Mouse (Mus musculus): ENCODE data around the gene Gm11569. TPM values are rescaled to one million over a fixed set of nuclear protein-coding genes. Genes with fewer than 3 reads are reported as not detected.
"Not testable (repeated sequence)": the region's sequence is repeated elsewhere in the genome, so short reads cannot be mapped to it uniquely, and the experiment has no call there.

Gene Gm11569
- total RNA-seq (2015) (not detected in 2 replicates), total RNA-seq (2017) (not detected in 2 replicates)

DNA sequence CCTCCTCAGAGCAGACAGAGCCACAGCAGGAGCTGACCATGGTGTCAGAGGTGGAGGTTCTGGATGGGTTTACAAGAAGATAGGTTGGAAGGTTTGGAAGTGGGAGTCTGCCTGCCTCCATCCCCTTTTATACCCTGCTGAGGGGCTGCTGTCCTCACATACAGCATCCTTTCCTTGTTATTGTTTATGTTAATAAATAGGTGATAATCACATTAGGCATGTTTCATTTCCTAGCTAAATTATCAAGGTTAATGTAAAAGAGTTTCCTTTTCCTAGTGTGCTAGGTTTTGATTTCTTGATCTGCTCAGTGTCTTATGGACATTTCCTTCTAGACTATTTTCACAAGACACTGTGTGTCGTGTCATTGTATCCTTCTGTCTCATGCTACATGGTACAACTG is at the start of gene Gm11569:
Gm11569 (minus strand) TSS at position 101 of the 400 bp plus-strand sequence.
- not testable (repeated sequence) for ATAC-seq (replicated peaks; ENCODE audit: poor library complexity)

GRCm38 (mm10) chr11:99846746-99847145 is 48.0 kb upstream of the Gm11569 start:
- no peak for ATAC-seq (replicated peaks; ENCODE audit: poor library complexity)

GRCm38 (mm10) chr11:99842185-99842584 is 43.5 kb upstream of the Gm11569 start:
- ATAC-seq (replicated peaks; ENCODE audit: poor library complexity), result no peak

DNA sequence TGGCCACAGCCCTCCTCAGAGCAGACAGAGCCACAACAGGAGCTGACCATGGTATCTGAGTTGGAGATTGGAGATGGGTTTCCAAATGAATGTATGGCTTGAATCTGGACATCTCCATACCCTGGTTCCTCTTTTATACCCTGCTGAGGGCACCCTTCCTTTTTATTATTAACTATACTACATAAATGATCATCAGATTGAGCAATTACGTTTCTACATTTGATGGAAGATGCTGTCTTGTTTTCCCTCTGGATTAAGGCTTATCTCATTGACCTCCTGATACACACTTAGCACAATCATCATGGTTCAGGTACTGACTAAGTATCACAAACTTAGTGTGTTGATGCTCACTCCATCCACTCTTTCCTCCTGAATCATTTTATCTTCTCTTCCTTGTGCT is 39.2 kb upstream of the Gm11569 start, which contains the start of gene 2300003K06Rik:
2300003K06Rik (minus strand) TSS at position 101 of the 400 bp plus-strand sequence.
- ATAC-seq (replicated peaks; ENCODE audit: poor library complexity), result no peak

DNA sequence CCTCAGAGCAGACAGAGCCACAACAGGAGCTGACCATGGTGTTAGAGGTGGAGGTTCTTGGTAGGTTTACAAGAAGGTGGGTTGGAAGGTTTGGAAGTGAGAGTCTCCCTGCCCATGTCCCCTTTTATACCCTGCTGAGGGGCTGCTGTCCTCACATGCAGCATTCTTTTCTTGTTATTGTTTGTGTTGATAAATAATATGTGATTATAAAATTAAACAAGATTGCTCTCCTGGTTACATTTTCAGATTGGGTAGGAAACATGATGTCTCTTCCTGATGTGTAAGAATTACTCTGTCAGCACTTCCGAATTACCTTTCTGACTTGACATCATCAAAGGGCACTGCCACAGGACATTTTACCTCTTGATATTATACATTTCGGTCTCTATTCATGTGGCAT is 16.8 kb upstream of the Gm11569 start, which contains the start of gene Gm11564:
Gm11564 (minus strand) TSS at position 101 of the 400 bp plus-strand sequence.
- ATAC-seq (replicated peaks; ENCODE audit: poor library complexity), result not testable (repeated sequence)

DNA sequence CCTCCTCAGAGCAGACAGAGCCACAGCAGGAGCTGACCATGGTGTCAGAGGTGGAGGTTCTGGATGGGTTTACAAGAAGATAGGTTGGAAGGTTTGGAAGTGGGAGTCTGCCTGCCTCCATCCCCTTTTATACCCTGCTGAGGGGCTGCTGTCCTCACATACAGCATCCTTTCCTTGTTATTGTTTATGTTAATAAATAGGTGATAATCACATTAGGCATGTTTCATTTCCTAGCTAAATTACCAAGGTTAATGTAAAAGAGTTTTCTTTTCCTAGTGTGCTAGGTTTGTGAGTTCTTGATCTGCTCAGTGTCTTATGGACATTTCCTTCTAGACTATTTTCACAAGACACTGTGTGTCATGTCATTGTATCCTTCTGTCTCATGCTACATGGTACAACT is 11.1 kb upstream of the Gm11569 start, which contains the start of gene Krtap4-13:
Krtap4-13 (minus strand) TSS at position 101 of the 400 bp plus-strand sequence.
- not testable (repeated sequence) for ATAC-seq (replicated peaks; ENCODE audit: poor library complexity)

DNA sequence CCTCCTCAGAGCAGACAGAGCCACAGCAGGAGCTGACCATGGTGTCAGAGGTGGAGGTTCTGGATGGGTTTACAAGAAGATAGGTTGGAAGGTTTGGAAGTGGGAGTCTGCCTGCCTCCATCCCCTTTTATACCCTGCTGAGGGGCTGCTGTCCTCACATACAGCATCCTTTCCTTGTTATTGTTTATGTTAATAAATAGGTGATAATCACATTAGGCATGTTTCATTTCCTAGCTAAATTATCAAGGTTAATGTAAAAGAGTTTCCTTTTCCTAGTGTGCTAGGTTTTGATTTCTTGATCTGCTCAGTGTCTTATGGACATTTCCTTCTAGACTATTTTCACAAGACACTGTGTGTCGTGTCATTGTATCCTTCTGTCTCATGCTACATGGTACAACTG is 5.6 kb upstream of the Gm11569 start, which contains the start of gene Gm11554:
Gm11554 (minus strand) TSS at position 101 of the 400 bp plus-strand sequence.
- not testable (repeated sequence) for ATAC-seq (replicated peaks; ENCODE audit: poor library complexity)

DNA sequence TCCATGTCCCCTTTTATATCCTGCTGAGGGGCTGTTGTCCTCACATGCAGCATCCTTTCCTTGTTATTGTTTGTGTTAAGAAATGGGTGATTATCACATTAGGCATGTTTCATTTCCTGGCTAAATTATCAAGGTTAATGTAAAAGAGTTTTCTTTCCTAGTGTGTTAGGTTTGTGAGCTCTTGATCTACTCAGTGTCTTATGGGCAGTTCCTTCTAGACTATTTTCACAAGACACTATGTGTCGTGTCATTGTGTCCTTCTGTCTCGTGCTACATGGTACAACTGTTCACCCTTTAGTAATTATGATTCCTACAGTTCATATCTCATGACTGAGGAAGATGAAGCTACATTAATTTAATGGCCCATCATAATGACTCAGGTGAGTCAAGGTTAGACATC is 5.4 kb downstream of the Gm11569 start, which contains the start of gene Gm11596:
Gm11596 (minus strand) TSS at position 101 of the 400 bp plus-strand sequence.
- no peak for ATAC-seq (replicated peaks; ENCODE audit: poor library complexity)

DNA sequence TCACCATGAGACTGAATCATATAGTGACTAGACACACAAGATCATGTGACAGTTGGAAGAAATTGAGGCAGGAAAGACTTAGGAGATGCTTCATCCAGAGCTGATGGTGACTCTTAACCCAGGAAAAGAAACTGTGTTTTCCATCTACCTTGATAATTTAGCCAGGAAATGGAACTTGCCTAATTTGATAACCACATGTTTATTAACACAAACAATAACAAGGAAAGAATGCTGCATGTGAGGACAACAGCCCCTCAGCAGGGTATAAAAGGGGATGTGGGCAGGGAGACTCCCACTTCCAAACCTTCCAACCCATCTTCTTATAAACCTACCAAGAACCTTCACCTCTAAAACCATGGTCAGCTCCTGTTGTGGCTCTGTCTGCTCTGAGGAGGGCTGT is 13.8 kb downstream of the Gm11569 start, which contains the start of gene Krtap4-9:
Krtap4-9 (plus strand) TSS at position 301 of the 400 bp plus-strand sequence.
- ATAC-seq (replicated peaks; ENCODE audit: poor library complexity), result not testable (repeated sequence)

DNA sequence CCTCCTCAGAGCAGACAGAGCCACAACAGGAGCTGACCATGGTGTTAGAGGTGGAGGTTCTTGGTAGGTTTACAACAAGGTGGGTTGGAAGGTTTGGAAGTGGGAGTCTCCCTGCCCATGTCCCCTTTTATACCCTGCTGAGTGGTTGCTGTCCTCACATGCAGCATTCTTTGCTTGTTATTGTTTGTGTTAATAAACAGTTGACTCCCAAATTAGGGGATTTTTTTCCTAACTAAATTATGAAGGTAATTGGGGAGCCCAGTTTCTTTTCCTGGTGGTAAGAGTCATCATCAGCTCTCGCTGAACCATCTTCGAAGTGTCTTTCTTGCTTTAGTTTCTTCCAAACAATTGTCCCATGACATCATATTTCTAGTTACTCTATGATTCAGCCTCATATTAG is 18.1 kb downstream of the Gm11569 start, which contains the start of gene Krtap4-8:
Krtap4-8 (minus strand) TSS at position 101 of the 400 bp plus-strand sequence.
- ATAC-seq (replicated peaks; ENCODE audit: poor library complexity), result no peak

DNA sequence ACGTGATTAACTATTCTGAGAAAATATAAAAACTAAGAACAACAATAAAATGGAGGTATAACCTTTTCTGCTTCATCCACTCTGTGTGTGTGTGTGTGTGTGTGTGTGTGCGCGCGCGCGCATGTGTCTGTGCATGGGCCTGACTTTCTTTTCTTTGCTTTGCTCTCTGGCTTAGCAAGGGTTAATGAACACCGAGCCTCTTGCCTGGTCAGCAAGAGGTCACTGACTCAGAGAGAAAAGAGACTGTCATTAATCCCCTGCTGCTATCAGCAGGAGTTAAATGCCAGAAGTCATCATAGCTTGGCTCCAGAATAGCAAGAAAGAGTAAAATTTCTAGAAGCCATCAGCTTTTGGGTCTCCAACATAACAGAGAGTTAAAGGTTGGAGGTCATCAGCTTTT is 20.3 kb downstream of the Gm11569 start:
- no peak for ATAC-seq (replicated peaks; ENCODE audit: poor library complexity)

GRCm38 (mm10) chr11:99772813-99773212 is 25.9 kb downstream of the Gm11569 start, which contains the start of gene Gm11595:
TSS of gene Gm11595 (minus strand) at chr11:99772913.
- ATAC-seq (replicated peaks; ENCODE audit: poor library complexity), result not testable (repeated sequence)

DNA sequence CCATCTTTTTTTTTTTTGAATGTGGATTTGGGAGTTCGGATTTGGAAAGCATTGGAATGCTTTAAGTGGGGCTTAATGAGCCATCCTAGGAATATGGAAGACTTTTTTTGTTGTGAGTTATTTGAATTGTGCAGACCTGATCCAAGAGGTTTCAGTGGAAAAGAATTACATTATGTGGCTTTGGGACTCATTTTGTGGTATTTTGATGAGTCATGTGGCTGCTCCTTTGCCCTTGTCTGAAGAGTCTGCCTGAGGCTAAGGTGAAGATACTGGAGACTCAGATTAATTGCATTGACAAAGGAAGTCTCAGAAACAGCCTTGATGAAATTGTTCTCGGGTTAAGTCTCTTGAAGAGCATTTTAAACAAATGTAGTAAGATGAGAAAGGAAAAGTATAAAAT is 30.3 kb downstream of the Gm11569 start:
- ATAC-seq (replicated peaks; ENCODE audit: poor library complexity), result no peak

DNA sequence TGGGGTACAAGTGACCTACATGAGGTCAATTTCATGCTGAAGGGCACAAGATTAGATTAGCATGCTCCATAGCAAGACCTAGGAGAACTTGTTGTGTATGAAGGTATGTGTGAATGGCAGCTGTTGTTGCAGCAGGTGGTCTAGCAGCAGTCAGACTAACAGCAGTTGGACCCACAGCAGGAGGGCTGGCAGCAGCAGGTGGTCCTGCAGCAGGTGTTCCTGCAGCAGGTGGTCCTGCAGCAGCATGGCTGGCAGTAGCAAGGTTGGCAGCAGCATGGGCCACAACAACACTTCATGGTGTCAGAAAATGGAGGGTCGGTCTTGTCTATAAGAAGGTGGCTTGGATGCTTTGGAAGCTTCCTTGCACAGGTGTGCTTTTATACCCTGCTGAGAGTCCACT is 39.9 kb downstream of the Gm11569 start:
- ATAC-seq (replicated peaks; ENCODE audit: poor library complexity), result no peak

Other genes starting within 250 kb of the Gm11569 start
Only the 30 nearest of the 43 such genes appear.
- gene Gm11937, start 188.7 kb downstream of the Gm11569 start, total RNA-seq (2015), result not detected in 2 replicates
- not detected in 2 replicates for gene Gm11937, start 188.7 kb downstream of the Gm11569 start, total RNA-seq (2017)
- gene Krtap2-4, start 184.1 kb downstream of the Gm11569 start, total RNA-seq (2015), result not detected in 2 replicates
- gene Krtap2-4, start 184.1 kb downstream of the Gm11569 start, total RNA-seq (2017), result not detected in 2 replicates
- gene Gm11562, start 178.5 kb downstream of the Gm11569 start, total RNA-seq (2015), result not detected in 2 replicates
- not detected in 2 replicates for gene Gm11562, start 178.5 kb downstream of the Gm11569 start, total RNA-seq (2017)
- not detected in 2 replicates for gene Krtap4-1, start 170.7 kb downstream of the Gm11569 start, total RNA-seq (2015)
- gene Krtap4-1, start 170.7 kb downstream of the Gm11569 start, total RNA-seq (2017), result not detected in 2 replicates
- gene Krtap4-2, start 163.8 kb downstream of the Gm11569 start, total RNA-seq (2015), result not detected in 2 replicates
- gene Krtap4-2, start 163.8 kb downstream of the Gm11569 start, total RNA-seq (2017), result not detected in 2 replicates
- gene Krtap4-7, start 154.8 kb downstream of the Gm11569 start, total RNA-seq (2015), result not detected in 2 replicates
- not detected in 2 replicates for gene Krtap4-7, start 154.8 kb downstream of the Gm11569 start, total RNA-seq (2017)
- gene Gm11555, start 148.7 kb downstream of the Gm11569 start, total RNA-seq (2015), result not detected in 2 replicates
- not detected in 2 replicates for gene Gm11555, start 148.7 kb downstream of the Gm11569 start, total RNA-seq (2017)
- gene Gm11563, start 140.0 kb downstream of the Gm11569 start, total RNA-seq (2015), result not detected in 2 replicates
- gene Gm11563, start 140.0 kb downstream of the Gm11569 start, total RNA-seq (2017), result not detected in 2 replicates
- gene Krtap4-6, start 133.0 kb downstream of the Gm11569 start, total RNA-seq (2015), result not detected in 2 replicates
- gene Krtap4-6, start 133.0 kb downstream of the Gm11569 start, total RNA-seq (2017), result not detected in 2 replicates
- gene Gm14190, start 108.2 kb downstream of the Gm11569 start, total RNA-seq (2015), result not detected in 2 replicates
- gene Gm14190, start 108.2 kb downstream of the Gm11569 start, total RNA-seq (2017), result not detected in 2 replicates
- gene Gm14180, start 64.6 kb downstream of the Gm11569 start, total RNA-seq (2015), result not detected in 2 replicates
- gene Gm14180, start 64.6 kb downstream of the Gm11569 start, total RNA-seq (2017), result not detected in 2 replicates
- gene Gm11595, start 26.0 kb downstream of the Gm11569 start, total RNA-seq (2015), result not detected in 2 replicates
- not detected in 2 replicates for gene Gm11595, start 26.0 kb downstream of the Gm11569 start, total RNA-seq (2017)
- gene Krtap4-8, start 18.2 kb downstream of the Gm11569 start, total RNA-seq (2015), result not detected in 2 replicates
- gene Krtap4-8, start 18.2 kb downstream of the Gm11569 start, total RNA-seq (2017), result not detected in 2 replicates
- not detected in 2 replicates for gene Krtap4-9, start 13.7 kb downstream of the Gm11569 start, total RNA-seq (2015)
- not detected in 2 replicates for gene Krtap4-9, start 13.7 kb downstream of the Gm11569 start, total RNA-seq (2017)
- not detected in 2 replicates for gene Gm11596, start 5.5 kb downstream of the Gm11569 start, total RNA-seq (2015)
- gene Gm11596, start 5.5 kb downstream of the Gm11569 start, total RNA-seq (2017), result not detected in 2 replicates
- gene Gm11554, start 5.5 kb upstream of the Gm11569 start, total RNA-seq (2015), result not detected in 2 replicates
- not detected in 2 replicates for gene Gm11554, start 5.5 kb upstream of the Gm11569 start, total RNA-seq (2017)
- gene Krtap4-13, start 11.0 kb upstream of the Gm11569 start, total RNA-seq (2015), result not detected in 2 replicates
- gene Krtap4-13, start 11.0 kb upstream of the Gm11569 start, total RNA-seq (2017), result not detected in 2 replicates
- gene Gm11564, start 16.7 kb upstream of the Gm11569 start, total RNA-seq (2015), result not detected in 2 replicates
- gene Gm11564, start 16.7 kb upstream of the Gm11569 start, total RNA-seq (2017), result not detected in 2 replicates
- not detected in 2 replicates for gene 2300003K06Rik, start 39.1 kb upstream of the Gm11569 start, total RNA-seq (2015)
- not detected in 2 replicates for gene 2300003K06Rik, start 39.1 kb upstream of the Gm11569 start, total RNA-seq (2017)
- gene Krtap4-16, start 52.7 kb upstream of the Gm11569 start, total RNA-seq (2015), result not detected in 2 replicates
- not detected in 2 replicates for gene Krtap4-16, start 52.7 kb upstream of the Gm11569 start, total RNA-seq (2017)
- not detected in 2 replicates for gene Gm11568, start 59.0 kb upstream of the Gm11569 start, total RNA-seq (2015)
- gene Gm11568, start 59.0 kb upstream of the Gm11569 start, total RNA-seq (2017), result not detected in 2 replicates
- not detected in 2 replicates for gene Gm11559, start 65.5 kb upstream of the Gm11569 start, total RNA-seq (2015)
- not detected in 2 replicates for gene Gm11559, start 65.5 kb upstream of the Gm11569 start, total RNA-seq (2017)
- not detected in 2 replicates for gene Krtap9-1, start 74.5 kb upstream of the Gm11569 start, total RNA-seq (2015)
- gene Krtap9-1, start 74.5 kb upstream of the Gm11569 start, total RNA-seq (2017), result not detected in 2 replicates
- not detected in 2 replicates for gene Gm11567, start 80.3 kb upstream of the Gm11569 start, total RNA-seq (2015)
- not detected in 2 replicates for gene Gm11567, start 80.3 kb upstream of the Gm11569 start, total RNA-seq (2017)
- not detected in 2 replicates for gene Krtap31-1, start 109.0 kb upstream of the Gm11569 start, total RNA-seq (2015)
- not detected in 2 replicates for gene Krtap31-1, start 109.0 kb upstream of the Gm11569 start, total RNA-seq (2017)
- gene Gm11565, start 115.8 kb upstream of the Gm11569 start, total RNA-seq (2015), result not detected in 2 replicates
- gene Gm11565, start 115.8 kb upstream of the Gm11569 start, total RNA-seq (2017), result not detected in 2 replicates
- gene Krtap31-2, start 137.4 kb upstream of the Gm11569 start, total RNA-seq (2015), result not detected in 2 replicates
- not detected in 2 replicates for gene Krtap31-2, start 137.4 kb upstream of the Gm11569 start, total RNA-seq (2017)
- gene Krtap9-5, start 149.5 kb upstream of the Gm11569 start, total RNA-seq (2015), result not detected in 2 replicates
- gene Krtap9-5, start 149.5 kb upstream of the Gm11569 start, total RNA-seq (2017), result not detected in 2 replicates
- not detected in 2 replicates for gene Krtap29-1, start 180.1 kb upstream of the Gm11569 start, total RNA-seq (2015)
- gene Krtap29-1, start 180.1 kb upstream of the Gm11569 start, total RNA-seq (2017), result not detected in 2 replicates
- gene Krtap16-1, start 187.7 kb upstream of the Gm11569 start, total RNA-seq (2015), result not detected in 2 replicates
- gene Krtap16-1, start 187.7 kb upstream of the Gm11569 start, total RNA-seq (2017), result not detected in 2 replicates